ENCODE assay signal across 20 mouse cellular contexts in the genomic region with DNA sequence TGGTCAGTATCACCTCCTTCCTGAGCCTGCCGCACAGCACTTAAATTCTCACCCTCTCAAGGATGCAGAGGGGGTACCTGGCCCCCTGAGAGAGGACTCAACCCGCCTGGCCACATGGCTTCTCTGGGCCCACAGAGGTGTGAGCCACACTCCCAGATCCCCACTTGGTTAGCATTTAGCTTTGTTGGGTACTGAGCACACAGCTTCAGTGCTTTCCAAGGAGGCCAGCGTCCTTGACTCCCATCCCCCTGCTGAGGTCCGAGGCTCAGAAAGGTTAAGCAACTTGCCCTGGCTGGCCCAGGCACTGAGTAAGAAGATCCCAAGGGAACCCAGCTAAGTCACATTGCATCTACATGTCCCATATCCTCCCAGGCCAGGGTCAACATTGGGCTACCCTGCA. TPM values are rescaled to one million over a fixed set of nuclear protein-coding genes. Genes with fewer than 3 reads are reported as not detected.
DNase-seq lines count a peak whose midpoint lies in the region; ATAC-seq lines count a peak whose summit lies in the region.
"Had no signal": no experiment of that assay in that cellular context is flagged by ENCODE, and none has a peak within 500 bp of the region (broad histone marks: within the 10 kb centered on the region; RNA-seq: fewer than 3 reads in every experiment).

No protein-coding gene starts in this region.

- no peak overlapping the region for H3K4me3 ChIP-seq in heart, embryonic 10.5 days
- no peak overlapping the region for H3K4me3 ChIP-seq in midbrain, embryonic 11.5 days (ENCODE audit: low read depth, low read length)
- H3K4me3 ChIP-seq in midbrain, embryonic 16.5 days (ENCODE audit: low read depth, low read length), result no peak overlapping the region
- H3K4me3 ChIP-seq: forebrain, embryonic 10.5 days; forebrain, embryonic 13.5 days; gastrocnemius, adult 2 months; heart, embryonic 12.5 days; heart, embryonic 15.5 days; hindbrain, embryonic 10.5 days; hindbrain, embryonic 13.5 days; intestine, embryonic 15.5 days had no signal

- no peak overlapping the region for H3K27ac ChIP-seq in heart, embryonic 10.5 days
- H3K27ac ChIP-seq in midbrain, embryonic 11.5 days (ENCODE audit: low read depth, low read length), result no peak overlapping the region
- H3K27ac ChIP-seq in midbrain, embryonic 16.5 days (ENCODE audit: low read length), result no peak overlapping the region
- H3K27ac ChIP-seq: forebrain, embryonic 10.5 days; forebrain, embryonic 13.5 days; gastrocnemius, adult 2 months; heart, embryonic 15.5 days; hindbrain, embryonic 10.5 days; hindbrain, embryonic 13.5 days; intestine, embryonic 15.5 days had no signal

- no peaks in the 10 kb centered on the region; the same call in 1 of the 2 replicates for H3K27me3 ChIP-seq in heart, embryonic 10.5 days (ENCODE audit: insufficient read depth, poor library complexity, severe bottlenecking)
- H3K27me3 ChIP-seq in midbrain, embryonic 11.5 days (ENCODE audit: control insufficient read depth, insufficient read depth, low read length), result no peaks in the 10 kb centered on the region
- no peaks in the 10 kb centered on the region for H3K27me3 ChIP-seq in midbrain, embryonic 16.5 days (ENCODE audit: control insufficient read depth, insufficient read depth, low read depth, low read length)
- H3K27me3 ChIP-seq: forebrain, embryonic 13.5 days; heart, embryonic 12.5 days; heart, embryonic 15.5 days; hindbrain, embryonic 13.5 days; intestine, embryonic 15.5 days; Patski had no signal

- H3K4me1 ChIP-seq in heart, embryonic 10.5 days, result peaks cover 18% of the 10 kb centered on the region
- H3K4me1 ChIP-seq in midbrain, embryonic 11.5 days (ENCODE audit: control insufficient read depth, insufficient read depth, low read length), result 0 out of 2 replicates have a peak, but pooled peaks cover 2% of the 10 kb centered on the region
- no peaks in the 10 kb centered on the region for H3K4me1 ChIP-seq in midbrain, embryonic 16.5 days (ENCODE audit: control insufficient read depth, insufficient read depth, low read length)
- H3K4me1 ChIP-seq: forebrain, embryonic 13.5 days; heart, embryonic 12.5 days had no signal

- H3K9me3 ChIP-seq in heart, embryonic 10.5 days, result no peaks in the 10 kb centered on the region
- H3K9me3 ChIP-seq in midbrain, embryonic 11.5 days (ENCODE audit: control insufficient read depth, low read length), result no peaks in the 10 kb centered on the region
- no peaks in the 10 kb centered on the region for H3K9me3 ChIP-seq in midbrain, embryonic 16.5 days (replicated peaks; ENCODE audit: control insufficient read depth, low read length, poor library complexity, severe bottlenecking)
- H3K9me3 ChIP-seq: forebrain, embryonic 10.5 days; forebrain, embryonic 13.5 days; G1E; heart, embryonic 12.5 days; heart, embryonic 15.5 days; hindbrain, embryonic 10.5 days; hindbrain, embryonic 13.5 days; intestine, embryonic 15.5 days had no signal

- H3K4me2 ChIP-seq in midbrain, embryonic 11.5 days, result no peak overlapping the region
- no peak overlapping the region for H3K4me2 ChIP-seq in midbrain, embryonic 16.5 days (ENCODE audit: low read length)
- H3K4me2 ChIP-seq: forebrain, embryonic 13.5 days; heart, embryonic 12.5 days; heart, embryonic 15.5 days; hindbrain, embryonic 13.5 days; intestine, embryonic 15.5 days had no signal

- H3K9ac ChIP-seq in midbrain, embryonic 11.5 days (ENCODE audit: low read length), result no peak overlapping the region
- H3K9ac ChIP-seq in midbrain, embryonic 16.5 days (ENCODE audit: low read depth, low read length), result no peak overlapping the region
- H3K9ac ChIP-seq: forebrain, embryonic 13.5 days; heart, embryonic 12.5 days; heart, embryonic 15.5 days; hindbrain, embryonic 13.5 days; intestine, embryonic 15.5 days had no signal

- 78% methylated on average over 4 of the region's 4 CpGs for WGBS in heart, embryonic 10.5 days
- WGBS in midbrain, embryonic 11.5 days, result 79% methylated on average over 4 of the region's 4 CpGs
- WGBS in midbrain, embryonic 16.5 days, result 85% methylated on average over 4 of the region's 4 CpGs

- no peak for ATAC-seq in midbrain, embryonic 11.5 days (ENCODE audit: low FRiP score)
- ATAC-seq in midbrain, embryonic 16.5 days, result no peak
- ATAC-seq: forebrain, embryonic 13.5 days; forebrain, embryonic 16.5 days; hindbrain, embryonic 16.5 days; Patski had no signal

- H3K36me3 ChIP-seq in heart, embryonic 10.5 days, result 0 out of 2 replicates have a peak, but pooled peaks cover 2% of the 10 kb centered on the region
- no peaks in the 10 kb centered on the region for H3K36me3 ChIP-seq in midbrain, embryonic 11.5 days (ENCODE audit: control insufficient read depth, insufficient read depth, low read length)
- H3K36me3 ChIP-seq in midbrain, embryonic 16.5 days (ENCODE audit: control insufficient read depth, insufficient read depth, low read length), result no peaks in the 10 kb centered on the region
- H3K36me3 ChIP-seq: forebrain, embryonic 10.5 days; heart, embryonic 15.5 days; hindbrain, embryonic 10.5 days; hindbrain, embryonic 13.5 days; intestine, embryonic 15.5 days had no signal

- peak; percentile 48 for DNase-seq in adrenal gland, postnatal 10 days
- DNase-seq in adrenal gland, adult 8-10 months, result no peak
- peak; percentile 90 for DNase-seq in heart, adult 11 months
- no peak for DNase-seq in heart, embryonic 10.5 days (ENCODE audit: low spot score)
- DNase-seq in midbrain, embryonic 11.5 days (ENCODE audit: low spot score, missing footprints), result peak; percentile 35
- DNase-seq in left cerebral cortex, adult 18-20 months (ENCODE audit: low spot score in 2 of 2), result no peak

RNA-seq across cellular contexts. Expression of a gene that starts 16.6 kb away (rescaled TPM):
- 100 to 1,000 TPM in 1 of 2 experiments, 10 to 100 TPM in 1; 67.1 to 118 TPM for total RNA-seq in adrenal gland, postnatal 10 days (2021)
- total RNA-seq in adrenal gland, adult 8-10 months (2022), result 10 to 100 TPM; 16.2 to 25.1 (median 20.1) TPM
- 11.6 and 29.8 TPM in 2 replicates for polyA plus RNA-seq in heart, embryonic 10.5 days (2016; fragmentation: Nextera tagmentation; extraction: Ambion mirVana)
- 5.4 and 6.7 TPM in 2 replicates for polyA plus RNA-seq in midbrain, embryonic 11.5 days (2014; fragmentation: Nextera tagmentation; extraction: Ambion mirVana)
- 7.6 and 8.0 TPM in 2 replicates for polyA plus RNA-seq in midbrain, embryonic 16.5 days (2015; fragmentation: Nextera tagmentation; extraction: Ambion mirVana)
- 1 to 10 TPM; 4.6 to 5.1 TPM for total RNA-seq in left cerebral cortex, adult 18-20 months (2021)

RNA-seq across cellular contexts. Expression of a gene that starts 47.5 kb away (rescaled TPM):
- 1 to 10 TPM; 3.8 to 5.2 TPM for total RNA-seq in adrenal gland, postnatal 10 days (2021)
- 1 to 10 TPM in 2 of 4 experiments, under 1 TPM in 2; 0.52 to 6.0 (median 2.5) TPM for total RNA-seq in adrenal gland, adult 8-10 months (2022)
- polyA plus RNA-seq in heart, embryonic 10.5 days (2016; fragmentation: Nextera tagmentation; extraction: Ambion mirVana), result 0.15 and 0.44 TPM in 2 replicates
- 0.64 and 0.69 TPM in 2 replicates for polyA plus RNA-seq in midbrain, embryonic 11.5 days (2014; fragmentation: Nextera tagmentation; extraction: Ambion mirVana)
- polyA plus RNA-seq in midbrain, embryonic 16.5 days (2015; fragmentation: Nextera tagmentation; extraction: Ambion mirVana), result 0.87 and 1.1 TPM in 2 replicates
- under 1 TPM; 0.19 to 0.33 TPM for total RNA-seq in left cerebral cortex, adult 18-20 months (2021)
- total RNA-seq: G1E; granulocyte monocyte progenitor cell, adult 5-6 weeks had no signal
- polyA plus RNA-seq: G1E had no signal

Comparison
In these comparisons a context has a peak if more than half of its experiments do, and no peak if none do; other contexts are left out.
1. DNase-seq: peak in adrenal gland, postnatal 10 days (single experiment), heart, adult 11 months (single experiment) and midbrain, embryonic 11.5 days (single experiment); none in adrenal gland, adult 8-10 months (single experiment), heart, embryonic 10.5 days (single experiment) and left cerebral cortex, adult 18-20 months (0 of 2).